Mouse (Mus musculus) mouse embryonic stem cell (cell line): ENCODE data around the gene Pidd1.
"Not testable (repeated sequence)": the region's sequence is repeated elsewhere in the genome, so short reads cannot be mapped to it uniquely, and the experiment has no call there.

Experiments used
- in situ Hi-C, 2 experiments: fragments of 300-500 bp; cut with MboI; formaldehyde crosslinking; loops; 1 replicate in 1 of 2; 3 replicates in 1 of 2; pipeline ENCODE4 v1.14.3; 2019 to 2020; ENCODE audit warnings: low sequenced_read_pairs in 2 of 2, low pct_unique_long_range_greater_than_20kb in 1 of 2, mixed read lengths in 1 of 2; ENCODE audit not compliant: unreplicated experiment in 1 of 2

Gene Pidd1

DNA sequence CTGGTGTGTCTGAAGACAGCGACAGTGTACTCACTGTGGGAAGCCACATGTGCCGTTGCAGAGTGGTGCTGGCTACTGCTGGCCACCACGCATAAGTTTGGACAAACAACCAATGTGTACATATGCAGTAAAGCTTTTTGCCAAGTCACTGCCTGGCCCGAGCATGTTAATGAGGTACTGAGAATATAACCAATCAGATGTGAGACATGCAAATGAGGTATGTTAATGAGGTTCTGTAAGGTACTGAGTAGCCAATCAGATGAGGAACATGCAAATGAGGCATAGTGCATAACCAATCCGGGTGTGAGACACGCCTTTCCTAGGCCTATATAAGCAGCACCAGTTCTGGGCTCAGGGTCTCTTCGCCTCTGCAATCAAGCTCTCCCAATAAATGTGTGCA is 36.2 kb downstream of the Pidd1 start:
- in situ Hi-C loops = not testable (repeated sequence)

DNA sequence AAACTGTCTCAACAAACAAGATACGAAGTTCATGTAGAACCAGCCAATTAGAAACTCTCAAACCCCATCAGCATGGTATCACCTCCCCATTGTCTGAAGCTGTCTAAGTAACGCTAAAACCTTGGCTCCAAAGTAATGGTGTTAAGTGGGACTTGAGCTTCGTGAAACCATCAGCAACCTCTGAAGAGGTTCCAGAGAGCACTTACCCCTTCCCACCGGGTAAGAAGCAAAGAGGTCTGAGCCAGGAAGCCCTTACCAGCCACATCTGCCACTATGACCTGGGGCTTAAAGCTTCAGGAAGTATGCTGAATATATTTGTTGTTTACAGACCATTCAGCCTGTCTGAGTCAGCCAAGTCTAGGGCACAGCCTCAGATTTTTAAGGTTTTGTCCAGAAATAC is 38.4 kb downstream of the Pidd1 start:
- in situ Hi-C loops = no loop called here

DNA sequence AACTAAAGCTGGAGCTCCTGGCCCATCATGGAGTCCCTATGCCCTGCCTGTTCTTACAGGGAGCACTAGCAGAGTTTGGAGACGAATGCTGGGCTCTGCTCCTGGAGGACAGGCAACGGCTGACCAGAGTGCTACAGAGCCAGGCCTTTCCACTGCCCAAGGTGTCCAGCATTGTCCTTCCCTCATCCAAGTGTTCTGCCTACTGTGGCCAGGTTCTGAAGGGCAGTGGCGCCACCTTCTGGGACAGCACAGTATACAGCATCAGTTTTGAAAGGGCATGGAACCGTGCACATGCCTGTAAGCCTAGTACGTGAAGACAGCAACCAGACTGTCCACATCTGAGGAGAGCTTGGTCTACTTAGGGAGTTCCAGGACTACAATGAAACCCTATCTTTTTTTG is 40.5 kb downstream of the Pidd1 start:
- in situ Hi-C loops = no loop called here

DNA sequence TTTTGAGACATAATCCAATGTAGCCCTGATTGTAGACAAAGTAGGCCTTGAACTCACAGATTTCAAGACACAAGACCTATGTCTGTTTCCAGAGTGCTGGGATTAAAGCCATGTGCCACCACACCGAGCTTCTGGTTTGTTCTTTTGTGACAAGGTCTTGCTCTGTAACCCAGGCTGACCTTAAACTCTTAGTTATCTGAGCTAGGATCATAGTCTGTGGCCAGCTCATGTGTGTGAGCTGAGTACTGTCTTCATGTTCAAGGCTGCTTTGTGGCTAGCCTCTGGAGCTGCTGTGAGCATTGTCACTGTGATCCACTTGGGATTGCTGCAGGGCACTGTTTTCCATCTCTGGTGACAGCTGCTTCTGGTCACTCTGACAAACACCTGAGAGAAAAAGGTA is 48.5 kb downstream of the Pidd1 start:
- in situ Hi-C loops = no loop called here

DNA sequence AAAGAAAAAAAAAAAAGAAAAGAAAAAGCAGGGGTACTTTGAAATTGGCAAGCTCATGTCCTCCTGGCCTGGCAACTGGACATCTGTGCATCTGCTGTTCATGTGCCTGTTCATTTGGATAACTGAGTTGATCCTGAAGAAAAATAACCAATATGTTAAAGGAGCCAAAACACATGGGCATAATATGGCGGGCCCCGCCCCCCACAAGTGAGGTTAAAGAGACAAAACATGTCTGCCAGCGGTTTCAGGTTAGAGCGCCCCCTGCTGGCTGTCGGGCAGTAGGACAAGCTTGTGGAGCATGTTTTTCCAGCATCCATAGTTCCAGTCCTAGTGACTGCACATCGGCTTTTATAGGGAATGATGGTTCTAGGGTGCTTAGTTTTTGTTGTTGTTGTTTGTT is 49.1 kb downstream of the Pidd1 start:
- in situ Hi-C loops = no loop called here

DNA sequence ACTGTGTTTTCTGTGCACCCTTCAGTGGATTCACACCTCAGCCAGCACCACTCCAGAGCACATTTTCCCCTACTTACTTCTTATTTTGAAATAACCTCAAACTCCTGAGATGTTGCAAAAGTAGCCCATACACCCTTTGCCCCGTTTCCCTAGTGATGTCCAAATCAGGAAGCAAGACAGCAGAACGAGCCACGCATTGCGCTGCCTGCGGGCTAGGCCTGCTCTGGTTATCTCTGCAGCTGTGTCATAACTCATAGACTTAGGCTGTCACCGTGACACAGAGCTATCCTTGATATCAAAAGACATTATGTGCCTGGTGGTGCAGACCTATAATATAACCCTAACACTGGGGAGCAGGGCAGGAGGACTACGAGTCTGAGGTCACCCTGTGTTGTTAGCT is 49.7 kb downstream of the Pidd1 start:
- in situ Hi-C loops = no loop called here

DNA sequence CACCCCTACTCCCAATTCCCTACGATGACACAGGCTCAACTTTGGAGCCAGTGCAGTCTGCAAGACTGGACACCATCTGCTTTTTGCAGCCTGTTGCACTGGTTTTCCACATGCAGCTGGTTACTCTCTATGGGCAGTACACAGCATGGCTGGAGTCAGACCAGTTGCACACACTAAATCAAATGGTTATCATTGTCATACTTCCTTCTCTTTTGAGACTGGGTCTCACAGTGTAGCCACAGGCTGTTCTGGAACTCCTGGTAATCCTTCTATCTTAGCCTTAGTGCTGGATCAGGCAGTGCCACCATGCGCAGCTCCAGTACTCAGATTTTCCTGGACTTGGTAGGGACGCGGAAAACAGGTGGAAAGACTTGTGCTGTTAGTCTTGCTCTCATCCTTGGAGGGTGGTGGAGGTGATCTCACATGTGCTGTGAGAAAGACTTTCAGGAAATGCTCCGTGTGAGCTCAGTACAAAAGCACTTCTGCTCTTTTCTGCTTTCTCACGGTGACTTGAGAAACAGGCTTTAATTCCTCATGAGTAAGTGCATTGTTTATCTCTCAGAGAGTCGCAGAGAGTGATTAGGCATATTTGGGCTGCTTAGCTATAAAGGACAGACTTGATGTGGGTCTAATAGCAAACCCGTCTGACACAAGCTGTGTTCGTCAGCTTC is 51.1 kb downstream of the Pidd1 start:
- in situ Hi-C loops = no loop called here

DNA sequence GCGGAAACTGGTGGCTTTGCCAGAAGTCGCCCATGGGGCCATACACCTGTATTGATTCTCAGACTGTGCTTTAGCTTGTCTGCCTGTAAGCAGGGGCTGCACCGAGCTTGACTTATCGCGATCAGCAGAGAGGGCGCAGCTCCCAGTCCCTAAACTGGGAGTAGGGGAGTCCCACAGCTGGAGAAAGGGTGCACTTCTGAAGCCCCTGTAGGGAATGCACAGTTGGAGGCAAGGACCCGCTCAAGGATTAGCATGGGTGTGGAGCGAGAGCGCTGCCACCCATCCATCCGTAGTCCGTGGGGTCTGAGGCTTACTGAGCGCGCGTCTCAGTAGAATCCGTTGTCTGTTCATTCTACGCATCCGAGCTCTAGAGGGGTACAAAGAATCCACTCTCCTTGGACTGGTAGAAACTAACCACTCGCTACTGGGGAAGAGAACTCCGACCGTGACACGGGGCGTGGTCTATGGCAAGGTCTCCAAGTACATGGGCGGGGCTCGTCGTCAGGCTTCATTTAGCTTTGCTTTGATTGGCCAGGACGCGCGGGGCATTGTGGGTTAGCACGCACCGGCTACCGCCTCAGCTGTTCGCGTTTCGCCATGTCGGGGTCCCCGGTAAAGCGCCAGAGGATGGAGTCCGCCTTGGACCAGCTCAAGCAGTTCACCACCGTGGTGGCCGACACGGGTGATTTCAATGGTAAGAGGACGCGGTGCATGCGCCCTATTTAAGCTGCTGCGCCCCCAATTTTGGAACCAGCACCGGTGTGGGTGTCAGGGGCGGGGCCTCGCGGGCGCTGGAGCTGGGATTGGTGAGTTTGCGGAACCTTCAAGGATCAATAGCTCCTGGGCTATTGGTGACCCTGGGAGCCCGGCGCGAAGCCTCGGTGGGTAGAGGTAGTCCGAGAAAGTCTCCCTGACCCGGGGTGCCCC is 51.9 kb downstream of the Pidd1 start, which contains the start of gene Taldo1:
Gene Taldo1 (plus strand): TSS at position 575 of the 927 bp plus-strand sequence.
- in situ Hi-C loops = no loop called here

DNA sequence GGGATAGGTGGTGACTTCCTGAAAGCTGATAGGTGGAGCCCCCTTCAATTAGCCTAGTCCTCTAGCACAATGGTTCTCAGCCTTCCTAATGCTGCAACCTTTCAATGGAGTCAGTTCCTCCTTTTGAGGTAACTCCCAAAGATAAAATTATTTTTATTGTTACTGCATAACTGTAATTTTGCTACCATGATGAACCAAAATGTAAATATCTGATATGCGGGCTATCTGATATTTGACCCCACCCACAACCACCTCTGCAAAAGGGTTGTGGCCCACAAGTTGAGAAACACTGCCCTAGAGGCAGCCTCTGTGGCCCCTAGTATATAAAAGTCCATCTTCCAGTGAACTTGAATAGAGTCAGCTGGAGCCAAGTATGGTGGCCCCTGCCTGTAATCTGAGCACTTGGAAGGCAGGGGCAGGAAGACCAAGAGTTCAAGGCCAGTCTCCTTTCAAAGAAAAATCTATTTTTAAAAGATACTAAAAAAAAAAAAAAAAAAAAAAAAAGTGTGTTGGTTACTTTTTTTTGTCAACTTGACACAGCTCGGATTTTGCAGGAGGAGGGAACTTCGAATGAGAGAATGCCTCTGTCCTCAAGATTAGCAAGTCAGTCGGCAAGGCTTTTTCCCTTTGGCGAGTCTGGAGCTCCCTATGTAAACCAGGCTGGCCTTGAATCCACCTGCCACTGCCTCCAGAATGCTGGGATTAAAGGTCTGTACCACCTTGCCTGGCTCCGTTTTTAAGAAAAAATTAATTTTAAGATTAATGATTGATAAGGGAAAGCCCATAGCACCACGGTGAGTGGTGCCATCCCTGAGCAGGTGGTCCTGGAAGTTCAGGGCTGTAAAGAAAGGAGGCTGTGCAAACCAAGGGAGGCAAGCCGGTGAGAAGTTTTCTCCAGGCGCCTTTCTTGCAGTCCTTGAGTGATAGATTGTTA is 53.2 kb downstream of the Pidd1 start:
- in situ Hi-C loops = no loop called here

DNA sequence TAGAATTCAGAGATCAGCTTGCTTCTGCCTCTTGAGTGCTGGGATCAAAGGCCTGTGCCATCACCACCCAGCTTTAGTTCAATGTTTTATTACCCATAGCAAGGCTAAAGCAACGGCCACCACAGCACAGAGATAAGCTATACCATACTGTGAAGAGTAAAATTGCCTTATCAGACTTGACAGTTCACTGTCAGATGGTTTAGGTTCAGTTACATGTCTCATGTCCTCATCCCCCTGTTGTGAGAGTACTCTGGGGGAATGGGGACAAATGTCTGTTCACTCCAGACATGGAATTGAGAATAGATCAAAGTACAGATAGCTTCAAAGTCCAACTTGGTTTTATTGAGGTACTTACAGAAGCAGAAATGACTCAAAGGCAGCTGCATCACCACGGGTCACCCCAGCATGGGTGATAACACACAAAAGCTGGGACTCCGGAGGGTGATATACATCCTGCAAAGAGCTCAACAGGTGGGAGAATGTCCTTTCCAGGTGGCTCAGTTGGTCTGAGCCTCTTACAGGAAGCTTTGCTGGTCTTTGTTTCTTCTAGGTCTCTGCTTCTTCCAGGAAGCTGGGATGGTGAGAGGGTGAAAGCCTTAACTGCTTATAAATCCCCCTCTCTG is 55.2 kb downstream of the Pidd1 start:
- in situ Hi-C loops = no loop called here
